Mouse (Mus musculus) midbrain, embryonic 14.5 days (tissue): ENCODE measurements around the gene Nme3. TPM values are rescaled to one million over a fixed set of nuclear protein-coding genes. Genes with fewer than 3 reads are reported as not detected.

Experiments
- ATAC-seq: fragments of 200-750 bp; cut with Nextera tagmentation; 2 replicates; pipeline ENCODE4 v1.8.0; 2017; ENCODE audit warnings: moderate number of reproducible peaks, moderate library complexity; ENCODE audit not compliant: low FRiP score, low TSS enrichment
- DNase-seq: peaks from one replicate; pipeline ENCODE4 v3.0.0-alpha.2; 2015
- H3K27ac ChIP-seq: fragments of 300-500 bp; sonication (generic); replicated peaks from 2 replicates; pipeline ENCODE4 v1.5.1; 2014; ENCODE audit warnings: mild to moderate bottlenecking, low read depth, low read length, moderate library complexity
- H3K27me3 ChIP-seq: fragments of 300-500 bp; sonication (generic); 2 replicates; pipeline ENCODE4 v1.6.1; 2014; ENCODE audit warnings: low read length, control low read depth, mixed read lengths; ENCODE audit not compliant: control insufficient read depth, insufficient read depth
- H3K36me3 ChIP-seq: fragments of 300-500 bp; sonication (generic); 2 replicates; pipeline ENCODE4 v1.6.1; 2014; ENCODE audit warnings: low read length, control low read depth; ENCODE audit not compliant: control insufficient read depth, insufficient read depth
- H3K4me1 ChIP-seq: fragments of 300-500 bp; sonication (generic); 2 replicates; pipeline ENCODE4 v1.6.1; 2014; ENCODE audit warnings: mild to moderate bottlenecking, antibody characterized with exemption, low read length, control low read depth; ENCODE audit not compliant: control insufficient read depth, insufficient read depth
- H3K4me2 ChIP-seq: fragments of 300-500 bp; sonication (generic); 2 replicates; pipeline ENCODE4 v1.6.1; 2014; ENCODE audit warnings: mild to moderate bottlenecking, low read length, moderate library complexity
- H3K4me3 ChIP-seq: fragments of 300-500 bp; sonication (generic); replicated peaks from 2 replicates; pipeline ENCODE4 v1.5.1; 2014; ENCODE audit warnings: low read depth, low read length
- H3K9ac ChIP-seq: fragments of 300-500 bp; sonication (generic); replicated peaks from 2 replicates; pipeline ENCODE4 v1.6.1; 2014; ENCODE audit warnings: mild to moderate bottlenecking, low read length, moderate library complexity
- H3K9me3 ChIP-seq: fragments of 300-500 bp; sonication (generic); 2 replicates; pipeline ENCODE4 v1.6.1; 2016; ENCODE audit warnings: low read length, control low read depth, mixed read lengths; ENCODE audit not compliant: control insufficient read depth
- WGBS: fragments of 180-500 bp; shearing (Covaris S2); extraction: QIAGEN DNeasy Blood & Tissue Kit; methylation state at CpG from one replicate; pipeline ENCODE4 v1.1.7; 2014; 5-methylcytosine and 5-hydroxymethylcytosine counted together
- polyA plus RNA-seq: library from polyadenylated mRNA; unstranded; fragments of >200 nt; fragmentation: Nextera tagmentation; extraction: Ambion mirVana; gene quantifications from 2 replicates; pipeline ENCODE4 v1.2.1, GENCODE M21; 2014

Gene Nme3
- polyA plus RNA-seq, 1 experiment from 2014 or later: 77.4 TPM

DNA sequence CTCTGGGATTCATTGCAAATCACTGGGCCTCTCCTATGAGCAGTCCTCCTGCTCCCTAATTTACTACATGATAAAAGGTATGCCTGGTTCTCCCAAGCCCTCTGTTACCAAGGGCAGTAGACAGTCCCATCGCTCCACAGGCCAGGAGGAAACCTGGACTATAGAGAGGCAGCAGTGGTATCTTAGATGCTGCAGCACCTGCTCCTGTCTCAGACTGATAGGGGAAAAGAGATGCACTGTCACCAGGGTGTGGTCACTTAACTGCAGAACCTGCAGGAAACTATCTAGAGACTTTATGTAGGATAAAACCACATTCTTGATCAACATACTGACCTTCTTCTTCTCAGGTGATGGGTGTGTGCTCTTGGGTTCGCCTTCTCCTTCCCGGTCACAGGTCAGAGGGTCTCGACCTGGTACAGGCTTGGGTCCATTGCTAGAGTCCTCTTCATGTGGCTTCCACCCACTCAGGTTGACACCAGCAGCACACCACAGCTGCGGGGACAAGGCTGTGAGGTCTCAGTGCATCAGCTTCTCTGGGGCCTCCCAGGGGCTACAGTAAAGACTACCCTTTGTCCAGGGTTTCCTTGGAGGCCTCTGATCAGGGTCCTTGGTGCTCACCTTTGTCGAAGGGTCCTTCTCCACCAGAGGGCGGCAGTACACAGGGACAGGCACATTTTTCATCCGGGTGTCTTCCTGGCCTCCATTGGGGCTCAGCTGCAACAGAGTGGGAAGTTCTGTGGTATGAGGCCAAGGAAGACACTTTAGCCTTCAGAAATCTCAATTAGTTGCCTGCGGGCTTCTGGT is 6.6 kb downstream of the Nme3 start:
- ATAC-seq (no peak), DNase-seq (peak; percentile 24)
- H3K4me3 ChIP-seq: no peak overlapping the region
- no peak overlapping the region for H3K27ac ChIP-seq
- no peak overlapping the region for H3K4me2 ChIP-seq
- peaks cover 1% of the 10 kb centered on the region; the same call in 1 of the 2 replicates for H3K4me1 ChIP-seq
- H3K9ac ChIP-seq: no peak overlapping the region
- peaks cover 100% of the 10 kb centered on the region for H3K36me3 ChIP-seq
- H3K9me3 ChIP-seq: no peaks in the 10 kb centered on the region
- WGBS: 73% methylated on average over 9 of the region's 9 CpGs
- H3K27me3 ChIP-seq: no peaks in the 10 kb centered on the region

DNA sequence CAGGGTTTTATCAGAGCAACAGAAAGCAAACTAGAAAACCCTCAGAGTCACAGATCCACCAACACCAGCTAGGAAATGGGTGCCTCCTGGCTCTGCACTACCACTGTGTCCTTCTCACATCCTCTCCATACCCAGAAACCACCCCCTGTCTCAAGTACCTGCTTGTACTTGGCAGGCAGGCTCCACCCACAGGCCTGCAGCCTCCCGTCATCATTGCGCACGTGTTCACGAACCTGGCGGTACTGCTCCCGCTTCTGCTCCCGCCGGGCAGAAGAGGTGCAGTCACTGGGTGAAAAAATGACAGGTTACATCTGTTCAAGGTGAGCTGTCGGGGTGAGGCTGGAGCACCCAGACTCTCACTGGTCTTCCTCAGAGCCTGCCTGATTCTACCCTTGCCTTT is 7.5 kb downstream of the Nme3 start:
- H3K27ac ChIP-seq: no peak overlapping the region
- H3K36me3 ChIP-seq: peaks cover 100% of the 10 kb centered on the region
- DNase-seq: no peak
- no peak overlapping the region for H3K4me2 ChIP-seq
- no peak overlapping the region for H3K4me3 ChIP-seq
- 96% methylated on average over 9 of the region's 9 CpGs for WGBS
- no peak overlapping the region for H3K9ac ChIP-seq
- no peaks in the 10 kb centered on the region for H3K9me3 ChIP-seq
- no peaks in the 10 kb centered on the region for H3K4me1 ChIP-seq
- H3K27me3 ChIP-seq: no peaks in the 10 kb centered on the region
- no peak for ATAC-seq

DNA sequence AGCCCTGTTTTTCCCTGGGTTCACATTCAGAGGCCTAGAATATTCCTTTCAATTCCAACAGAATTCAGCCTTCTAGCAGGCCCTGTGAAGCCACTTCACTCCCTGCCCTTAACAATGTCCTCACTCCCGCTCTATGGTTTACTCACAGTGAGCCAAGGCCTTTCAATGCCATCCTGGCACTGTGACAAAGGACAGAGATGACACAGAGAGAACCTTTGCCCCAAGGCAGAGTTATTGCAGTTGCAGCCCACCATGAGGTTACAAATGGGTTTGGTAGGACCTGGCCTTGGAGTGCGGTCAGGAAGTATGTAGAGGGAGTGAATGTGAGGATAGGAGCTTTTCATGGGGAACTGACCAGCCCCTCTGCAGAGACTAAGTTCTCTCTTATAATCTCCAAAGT is 11.3 kb downstream of the Nme3 start:
- Histone ChIP-seq H3K4me3 (no peak overlapping the region), H3K4me2 (no peak overlapping the region), H3K9ac (no peak overlapping the region), H3K27me3 (no peaks in the 10 kb centered on the region), H3K9me3 (no peaks in the 10 kb centered on the region), H3K27ac (no peak overlapping the region), H3K36me3 (peaks cover 100% of the 10 kb centered on the region), H3K4me1 (no peaks in the 10 kb centered on the region)
- DNase-seq (no peak), ATAC-seq (no peak)
- WGBS: 98% methylated on average over 2 of the region's 2 CpGs

DNA sequence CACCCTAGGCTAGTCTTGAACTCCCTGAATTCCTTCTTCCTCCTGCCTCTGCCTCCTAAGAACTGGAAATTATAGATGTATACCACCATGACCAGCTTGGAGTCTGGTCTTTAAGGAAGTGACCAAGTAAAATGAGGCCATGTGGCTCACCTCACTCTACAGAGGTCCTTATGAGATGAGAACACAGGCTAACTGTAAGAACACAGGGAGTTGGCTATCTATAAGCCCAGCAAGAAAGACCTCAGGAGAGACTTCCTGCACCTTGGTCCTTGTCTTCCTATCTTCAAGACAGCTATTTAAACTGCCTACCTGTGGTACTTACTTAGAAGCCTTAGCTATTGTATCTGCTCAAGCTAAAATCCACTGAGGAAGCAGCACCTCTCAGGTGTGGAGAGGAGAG is 17.7 kb downstream of the Nme3 start:
- no peaks in the 10 kb centered on the region for H3K27me3 ChIP-seq
- no peak overlapping the region for H3K4me3 ChIP-seq
- H3K9ac ChIP-seq: no peak overlapping the region

DNA sequence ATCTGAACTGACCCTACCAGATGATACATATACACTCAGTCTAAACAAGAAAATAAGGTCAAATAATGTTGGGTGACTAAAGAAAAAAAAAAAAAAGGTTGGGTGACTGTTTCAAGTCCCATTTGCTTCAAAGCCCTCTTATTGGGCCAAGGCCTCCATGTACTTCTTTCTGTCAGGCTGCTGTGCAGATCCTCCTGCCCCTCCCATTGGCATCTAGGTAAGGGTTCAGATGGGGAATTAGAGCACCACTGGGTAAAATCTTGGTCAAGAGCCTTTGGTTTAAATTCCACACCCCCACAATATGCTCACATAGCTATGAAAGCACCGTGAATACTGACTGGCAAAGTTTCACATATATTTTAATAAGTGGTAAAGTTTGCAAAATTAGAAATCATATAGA is 26.9 kb downstream of the Nme3 start:
- H3K9me3 ChIP-seq: no peaks in the 10 kb centered on the region
- H3K4me1 ChIP-seq: no peaks in the 10 kb centered on the region
- 100% methylated on average over 1 of the region's 1 CpGs for WGBS
- H3K9ac ChIP-seq: no peak overlapping the region
- peaks cover 98% of the 10 kb centered on the region for H3K36me3 ChIP-seq
- no peaks in the 10 kb centered on the region for H3K27me3 ChIP-seq
- H3K27ac ChIP-seq: no peak overlapping the region
- ATAC-seq (no peak), DNase-seq (no peak)
- no peak overlapping the region for H3K4me3 ChIP-seq
- no peak overlapping the region for H3K4me2 ChIP-seq

More for the DNA sequence above, 17.7 kb downstream of the Nme3 start:
- ATAC-seq (no peak), DNase-seq (no peak)
- Histone ChIP-seq H3K27ac (no peak overlapping the region), H3K9me3 (no peaks in the 10 kb centered on the region), H3K4me2 (no peak overlapping the region), H3K4me1 (no peaks in the 10 kb centered on the region), H3K36me3 (peaks cover 98% of the 10 kb centered on the region)

DNA sequence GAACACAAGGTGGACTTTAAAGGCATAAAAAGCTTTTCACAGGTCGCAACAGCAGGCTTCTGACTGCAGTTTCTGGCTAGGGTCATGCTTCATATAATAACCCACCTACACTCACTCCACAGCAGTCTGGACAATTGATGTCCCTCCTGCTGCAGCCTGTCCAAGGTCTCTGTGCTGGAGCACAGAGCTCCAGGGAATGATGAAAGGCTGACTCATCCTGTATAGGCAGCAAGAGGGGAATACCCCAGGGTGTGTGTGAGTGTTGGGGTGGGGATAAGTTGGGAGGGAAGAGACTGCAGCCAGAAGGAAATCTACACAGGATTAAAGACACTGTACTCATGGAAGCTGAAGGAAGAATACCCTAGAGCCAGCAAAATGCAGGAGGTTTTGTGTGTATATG is 33.2 kb downstream of the Nme3 start:
- ATAC-seq (no peak), DNase-seq (no peak)
- no peak overlapping the region for H3K9ac ChIP-seq
- 91% methylated on average over 1 of the region's 1 CpGs for WGBS
- no peak overlapping the region for H3K4me2 ChIP-seq
- no peak overlapping the region for H3K4me3 ChIP-seq
- no peaks in the 10 kb centered on the region for H3K27me3 ChIP-seq
- peaks cover 48% of the 10 kb centered on the region for H3K36me3 ChIP-seq
- no peak overlapping the region for H3K27ac ChIP-seq
- no peaks in the 10 kb centered on the region for H3K9me3 ChIP-seq
- peaks cover 5% of the 10 kb centered on the region; the same call in 1 of the 2 replicates for H3K4me1 ChIP-seq

DNA sequence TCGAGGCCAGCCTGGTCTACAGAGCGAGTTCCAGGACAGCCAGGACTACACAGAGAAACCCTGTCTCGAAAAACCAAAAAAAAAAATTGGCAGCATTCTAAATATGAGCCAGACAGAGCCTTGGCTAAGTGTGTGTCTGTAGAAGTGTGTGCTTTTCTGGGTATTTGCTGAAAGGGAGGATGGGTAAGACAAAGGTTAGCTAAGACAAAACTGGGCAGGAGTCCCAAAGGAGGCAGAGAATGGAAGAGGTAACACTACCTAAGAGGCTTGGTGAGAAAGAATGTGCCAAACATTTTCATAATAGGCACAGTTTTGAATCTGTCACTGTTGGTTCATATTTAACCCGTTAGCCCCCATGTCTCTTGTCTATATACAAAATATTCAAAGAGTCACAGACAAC is 36.1 kb downstream of the Nme3 start:
- no peaks in the 10 kb centered on the region for H3K27me3 ChIP-seq
- ATAC-seq: no peak
- 95% methylated on average over 4 of the region's 4 CpGs for WGBS

DNA sequence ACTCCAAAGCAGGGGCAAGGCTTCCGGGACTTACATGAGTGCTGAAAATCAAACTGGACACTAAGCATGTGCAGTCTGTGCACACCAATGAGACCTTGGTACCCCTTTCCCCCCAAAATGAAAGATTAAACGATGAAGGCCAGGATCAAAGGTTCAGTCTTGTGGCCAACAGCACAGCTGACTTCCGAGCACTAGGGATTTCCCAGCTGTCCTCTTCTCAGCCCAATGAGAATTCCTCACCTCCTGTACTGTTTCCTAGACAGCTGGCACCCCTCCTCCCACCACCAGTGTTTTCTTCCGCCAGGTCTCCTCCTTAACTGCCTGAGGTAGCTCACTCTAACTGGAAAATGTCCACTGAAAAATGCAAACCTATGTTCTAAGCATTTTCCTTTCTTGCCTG is 36.9 kb downstream of the Nme3 start:
- WGBS: 79% methylated on average over 4 of the region's 4 CpGs
- H3K4me1 ChIP-seq: peaks cover 20% of the 10 kb centered on the region
- H3K4me2 ChIP-seq: no peak overlapping the region
- DNase-seq (no peak), ATAC-seq (no peak)
- H3K27ac ChIP-seq: no peak overlapping the region
- peaks cover 13% of the 10 kb centered on the region; the same call in 1 of the 2 replicates for H3K36me3 ChIP-seq
- H3K9ac ChIP-seq: no peak overlapping the region
- no peak overlapping the region for H3K4me3 ChIP-seq
- H3K27me3 ChIP-seq: no peaks in the 10 kb centered on the region
- no peaks in the 10 kb centered on the region for H3K9me3 ChIP-seq

More for the DNA sequence above, 36.1 kb downstream of the Nme3 start:
- no peak overlapping the region for H3K4me2 ChIP-seq
- peaks cover 19% of the 10 kb centered on the region for H3K36me3 ChIP-seq
- H3K9me3 ChIP-seq: no peaks in the 10 kb centered on the region
- H3K9ac ChIP-seq: no peak overlapping the region
- DNase-seq: no peak
- no peak overlapping the region for H3K4me3 ChIP-seq
- H3K4me1 ChIP-seq: peaks cover 20% of the 10 kb centered on the region
- no peak overlapping the region for H3K27ac ChIP-seq

DNA sequence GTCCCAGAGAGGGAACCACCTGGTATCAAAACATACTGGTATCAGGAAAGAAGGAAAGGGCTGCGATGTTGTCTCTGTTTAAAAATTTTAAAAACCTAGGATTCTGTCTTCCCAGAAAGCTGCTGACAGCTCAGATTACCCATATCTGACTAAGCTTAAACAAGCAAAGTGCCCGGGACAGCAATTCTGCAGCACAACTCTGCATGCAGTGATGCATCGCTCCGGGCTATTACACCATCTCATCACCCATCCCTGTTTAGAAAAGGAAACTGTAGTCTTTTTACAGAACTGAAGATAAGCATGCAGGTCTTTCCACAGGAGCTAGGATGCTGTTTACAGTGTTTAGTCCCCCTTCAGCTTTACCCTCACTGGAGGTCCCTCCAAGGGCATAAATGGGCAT is 38.6 kb downstream of the Nme3 start:
- H3K4me3 ChIP-seq: peak overlapping the region; percentile 91
- WGBS: 93% methylated on average over 4 of the region's 4 CpGs
- H3K4me2 ChIP-seq: peak overlapping the region; percentile 61
- DNase-seq: no peak
- no peak overlapping the region for H3K27ac ChIP-seq
- ATAC-seq: no peak
- peaks cover 20% of the 10 kb centered on the region for H3K4me1 ChIP-seq
- peak overlapping the region; percentile 93; the same call in 1 of the 2 replicates for H3K9ac ChIP-seq
- H3K36me3 ChIP-seq: peaks cover 10% of the 10 kb centered on the region; the same call in 1 of the 2 replicates
- no peaks in the 10 kb centered on the region for H3K27me3 ChIP-seq
- H3K9me3 ChIP-seq: no peaks in the 10 kb centered on the region
